Mouse (Mus musculus): ENCODE results near the gene Prkd2.

DNA sequence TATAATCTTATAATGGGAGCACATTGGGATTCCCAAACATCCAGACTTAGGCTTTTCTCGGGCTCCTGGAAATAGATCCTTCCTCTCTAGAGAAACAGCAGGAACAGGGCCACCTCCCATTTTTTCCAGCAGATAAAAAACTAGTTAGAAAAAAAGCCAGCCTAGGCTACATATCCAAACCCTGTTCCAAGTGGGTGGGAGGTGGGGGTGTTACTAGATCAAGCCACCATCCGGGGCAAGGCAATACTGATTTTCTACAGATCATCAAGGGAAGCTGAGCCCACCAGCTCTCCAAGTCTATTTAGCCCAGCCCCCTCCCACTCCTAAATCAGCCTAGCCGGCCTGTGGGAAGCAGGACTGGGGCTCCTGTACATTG, 2.0 kb downstream of the Prkd2 start:
- TF ChIP-seq CTCF (IDR thresholded peaks at IDR 0.05; ENCODE audit: borderline replicate concordance, insufficient read depth, low read depth, low read length) (no peak), POLR2A (IDR thresholded peaks at IDR 0.05; ENCODE audit: borderline replicate concordance, insufficient read depth, low read length) (no peak)

Data from cerebellum, adult 2 months (tissue).